In genomic region chr12:31244691-31245090, GRCm38 (mm10) we compare ENCODE assay signal across 27 mouse cellular contexts. TPM values are rescaled to one million over a fixed set of nuclear protein-coding genes. Genes with fewer than 3 reads are reported as not detected.
"Had no signal": no experiment of that assay in that cellular context is flagged by ENCODE, and none has a peak within 500 bp of the region (broad histone marks: within the 10 kb centered on the region; RNA-seq: fewer than 3 reads in every experiment).

No protein-coding gene starts in this region.

- H3K4me1 ChIP-seq: neural tube, embryonic 15.5 days had no signal

- DNase-seq: retina, postnatal 1 day; right cerebral cortex, adult 18-20 months; right cerebral cortex, postnatal 14 days; right cerebral cortex, postnatal 25 days; right cerebral cortex, postnatal 4 days; spleen, adult 18-20 months; thymus, adult 18-20 months; thymus, adult 2 months; thymus, postnatal 14 days; thymus, postnatal 25 days; thymus, postnatal 36 days; thymus, postnatal 4 days had no signal

- H3K9me3 ChIP-seq: neural tube, embryonic 12.5 days; neural tube, embryonic 13.5 days; neural tube, embryonic 15.5 days; stomach, embryonic 15.5 days had no signal

- H3K4me2 ChIP-seq: neural tube, embryonic 12.5 days; neural tube, embryonic 13.5 days; neural tube, embryonic 15.5 days; stomach, embryonic 15.5 days had no signal

- H3K36me3 ChIP-seq: neural tube, embryonic 12.5 days; neural tube, embryonic 13.5 days; neural tube, embryonic 15.5 days; stomach, embryonic 15.5 days had no signal

- H3K27me3 ChIP-seq: neural tube, embryonic 12.5 days; neural tube, embryonic 15.5 days; stomach, embryonic 15.5 days had no signal

- H3K4me3 ChIP-seq: neural tube, embryonic 12.5 days; neural tube, embryonic 13.5 days; neural tube, embryonic 15.5 days; stomach, embryonic 15.5 days had no signal

- H3K27ac ChIP-seq: neural tube, embryonic 12.5 days; neural tube, embryonic 13.5 days; neural tube, embryonic 15.5 days; stomach, embryonic 15.5 days; stomach, postnatal 0 days had no signal

- H3K9ac ChIP-seq: neural tube, embryonic 12.5 days; neural tube, embryonic 13.5 days; neural tube, embryonic 15.5 days; stomach, embryonic 15.5 days had no signal

RNA-seq across cellular contexts. Expression of gene Gm6993, which starts 4.1 kb away (rescaled TPM):
- total RNA-seq: neutrophil, adult 5-6 weeks had no signal
- polyA plus RNA-seq: neural tube, embryonic 11.5 days; neural tube, embryonic 12.5 days; neural tube, embryonic 13.5 days; neural tube, embryonic 14.5 days; neural tube, embryonic 15.5 days; small intestine, adult 2 months; spleen, adult 2 months; stomach, embryonic 14.5 days; stomach, embryonic 15.5 days; stomach, embryonic 16.5 days; stomach, postnatal 0 days; testis, adult 2 months; thymus, adult 2 months; thymus, postnatal 0 days; urinary bladder, adult 2 months had no signal
